Mouse (Mus musculus): ENCODE results near the gene Aig1.
A peak's percentile ranks its signal among the peaks of the same experiment; 100 is the strongest.

Gene Aig1

GRCm38 (mm10) chr10:13690773-13691172, 178.0 kb downstream of the Aig1 start:
- no peak for DNase-seq

GRCm38 (mm10) chr10:13689841-13690590, 178.8 kb downstream of the Aig1 start:
- DNase-seq: no peak

DNA sequence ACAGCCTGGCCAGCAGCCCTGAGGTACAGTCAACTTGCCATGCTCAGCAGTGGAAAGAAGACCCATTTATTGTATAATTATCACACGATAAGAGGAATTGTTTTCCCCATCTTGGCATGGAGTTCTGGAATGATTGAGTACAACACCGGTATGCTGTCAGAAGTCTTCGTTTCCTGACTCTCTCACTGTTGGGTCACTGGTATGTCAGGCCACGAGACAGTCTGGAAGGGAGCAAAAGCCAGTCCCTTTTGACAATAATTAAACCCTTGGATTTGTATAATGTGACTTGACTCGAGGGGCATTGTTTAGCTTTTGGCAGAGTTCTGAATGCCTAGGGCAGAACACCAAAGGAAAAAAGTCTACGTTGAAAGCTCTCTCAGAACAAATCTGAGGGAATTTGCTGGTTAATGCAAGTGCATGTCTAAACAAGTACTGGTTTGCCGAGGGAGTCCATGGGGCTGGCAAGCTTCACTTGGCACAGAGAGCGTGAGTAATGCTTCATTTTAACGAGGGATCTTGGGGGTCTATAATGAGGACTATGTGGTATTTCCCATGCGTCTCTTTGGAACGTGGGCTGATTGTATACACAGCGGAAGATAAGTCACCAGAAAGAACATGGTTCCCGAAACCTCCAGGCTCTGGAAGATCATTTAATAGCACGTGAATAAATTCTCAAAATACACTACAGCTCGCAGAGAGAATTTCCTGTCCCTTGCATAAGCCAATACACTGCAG, 180.2 kb downstream of the Aig1 start:
- peak; percentile 15 to 36 for DNase-seq

DNA sequence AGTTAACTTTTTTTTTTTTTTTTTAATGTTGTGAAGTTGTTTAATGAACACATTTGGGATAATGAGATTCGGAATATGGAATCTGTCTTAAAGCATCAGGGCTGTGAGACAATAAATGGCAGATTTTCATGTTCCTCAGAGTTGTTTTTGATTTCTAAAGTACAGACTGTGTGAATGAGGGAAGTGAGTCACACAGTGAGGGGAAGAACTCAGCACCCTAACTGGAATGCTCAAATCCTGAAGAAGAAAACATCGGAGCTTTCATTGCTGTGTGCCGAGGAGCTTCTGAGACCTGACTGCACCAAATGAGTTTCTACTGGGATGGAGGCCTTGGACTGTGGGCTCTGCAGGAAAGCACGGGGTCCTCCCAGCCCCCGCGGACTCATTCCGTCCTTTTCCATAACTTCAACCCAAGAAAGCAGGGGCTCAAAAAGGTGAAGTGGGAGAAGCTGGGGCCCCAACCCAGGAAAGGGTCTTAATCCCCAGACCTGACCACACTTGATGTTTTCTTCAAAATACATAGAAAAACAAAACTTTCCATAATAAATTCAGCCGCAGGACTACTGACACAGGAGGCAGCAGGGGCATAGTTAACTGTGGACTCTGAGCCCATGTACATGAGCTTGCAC, 181.5 kb downstream of the Aig1 start:
- no peak for DNase-seq

DNA sequence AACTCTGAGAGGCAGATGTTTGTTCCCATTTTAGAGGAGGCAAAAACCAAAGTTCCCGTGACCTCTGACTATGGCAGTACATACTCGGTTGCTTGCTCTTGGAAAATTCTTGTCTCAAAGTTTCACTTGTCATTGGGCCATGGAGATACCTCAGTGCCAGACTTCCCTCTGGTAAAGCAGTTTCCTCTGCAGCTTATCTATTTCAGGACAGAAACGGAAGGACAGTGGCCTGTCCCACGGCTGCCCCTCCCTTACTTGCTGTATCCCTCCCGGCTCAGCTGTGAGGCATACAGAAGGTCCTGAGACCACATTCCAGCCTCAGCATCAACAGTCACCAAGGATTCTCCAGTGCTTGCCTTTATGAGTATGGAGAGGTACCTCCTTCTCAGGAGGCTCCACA, 182.7 kb downstream of the Aig1 start:
- no peak for DNase-seq

DNA sequence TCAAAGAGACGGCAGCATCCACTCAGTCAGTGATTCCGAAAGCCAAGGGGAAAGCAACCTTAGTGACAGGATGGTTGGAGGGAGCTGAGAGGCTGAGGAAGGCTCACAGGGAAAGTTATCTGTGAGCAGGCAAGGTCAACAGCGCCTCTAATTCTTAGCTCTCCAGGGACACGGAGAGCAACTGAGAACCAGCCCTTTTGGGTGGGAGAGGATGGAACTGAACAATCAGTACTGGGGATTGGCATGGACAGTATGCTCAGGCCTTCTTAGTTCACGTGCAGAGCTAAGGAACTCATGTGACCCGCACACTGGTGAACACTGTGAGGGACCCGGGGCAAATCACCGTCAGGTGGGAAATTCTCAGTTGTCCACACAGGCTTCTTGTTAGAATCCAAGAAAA, 183.4 kb downstream of the Aig1 start:
- DNase-seq: no peak

- DNase-seq: no peak
Observed at GRCm38 (mm10) chr10:13684452-13684851, 184.3 kb downstream of the Aig1 start.

DNA sequence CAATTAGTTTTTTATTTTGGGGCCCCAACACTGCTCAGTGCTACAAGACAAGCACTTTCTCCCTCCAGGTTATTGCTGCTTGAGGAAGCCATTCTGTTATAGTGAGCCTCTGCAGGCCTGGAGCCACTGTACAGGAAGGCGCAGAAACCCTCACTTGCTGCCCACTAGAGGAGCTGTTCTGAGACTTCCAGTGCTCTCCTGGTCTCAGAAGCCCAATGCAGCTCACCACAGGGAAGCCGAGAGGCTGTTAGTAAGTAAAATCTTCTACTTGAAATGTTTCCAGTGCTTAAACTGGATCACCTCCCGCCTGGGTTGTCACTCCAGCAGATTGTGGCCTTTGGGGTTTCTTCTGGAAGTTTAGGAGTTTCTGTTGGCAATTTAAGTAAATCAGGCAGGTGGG, 186.2 kb downstream of the Aig1 start:
- DNase-seq: peak in 1 of 2 experiments; percentile 11

- peak in 1 of 2 experiments; percentile 30 for DNase-seq
Observed at GRCm38 (mm10) chr10:13677440-13677839, 191.3 kb downstream of the Aig1 start.

DNA sequence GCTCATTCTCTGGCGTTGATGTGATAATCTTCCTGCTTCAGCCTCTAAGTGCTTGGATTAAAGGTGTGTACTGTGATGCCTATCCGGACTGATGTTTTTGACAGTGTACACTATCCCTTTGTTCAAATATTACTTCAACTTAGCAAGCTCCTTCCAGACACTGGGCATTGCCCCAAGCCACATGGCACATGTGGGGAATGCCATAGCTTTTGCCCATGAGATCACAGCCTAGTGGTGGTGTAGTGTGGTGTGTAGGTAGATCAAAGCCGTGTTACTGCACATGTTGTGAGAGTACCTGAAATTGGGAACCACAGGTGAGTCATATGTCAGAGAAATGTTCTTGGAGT, 193.8 kb downstream of the Aig1 start:
- no peak for DNase-seq

DNA sequence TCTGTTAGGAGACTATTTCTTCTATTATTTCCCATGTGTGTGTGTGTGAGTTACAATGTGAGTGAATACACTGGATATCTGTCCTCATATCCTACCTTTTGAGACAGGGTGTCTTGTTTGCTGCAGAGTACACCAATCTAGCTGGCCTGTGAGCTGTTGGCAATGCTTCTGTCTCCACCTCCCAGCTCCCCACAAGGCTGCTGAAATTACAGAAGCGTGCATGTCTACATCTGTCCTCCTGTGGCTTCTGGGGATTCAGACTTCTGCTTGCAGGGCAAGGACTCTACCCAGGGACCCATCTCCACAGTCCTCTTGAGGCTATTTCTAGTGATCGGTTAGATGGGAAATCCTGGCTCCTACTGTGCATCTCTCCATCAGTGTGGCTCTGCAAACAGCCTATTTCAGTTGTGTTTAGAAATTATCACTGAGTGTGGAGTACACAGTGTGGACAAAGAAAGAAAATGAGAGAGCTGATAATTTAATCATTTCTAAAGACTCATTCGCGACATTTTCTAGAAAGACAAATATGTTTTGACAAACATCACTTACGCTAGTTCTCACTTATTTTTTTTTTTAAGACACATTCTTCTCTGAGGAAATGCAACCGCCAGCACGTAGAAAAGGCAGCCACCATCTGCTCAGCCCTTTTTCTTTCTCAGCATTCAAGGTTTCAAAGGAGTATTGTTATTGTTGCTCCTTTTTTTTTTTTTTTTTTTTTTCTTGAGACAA, 194.3 kb downstream of the Aig1 start:
- DNase-seq: no peak

- no peak for DNase-seq
Observed at GRCm38 (mm10) chr10:13667166-13667696, 201.5 kb downstream of the Aig1 start.

DNA sequence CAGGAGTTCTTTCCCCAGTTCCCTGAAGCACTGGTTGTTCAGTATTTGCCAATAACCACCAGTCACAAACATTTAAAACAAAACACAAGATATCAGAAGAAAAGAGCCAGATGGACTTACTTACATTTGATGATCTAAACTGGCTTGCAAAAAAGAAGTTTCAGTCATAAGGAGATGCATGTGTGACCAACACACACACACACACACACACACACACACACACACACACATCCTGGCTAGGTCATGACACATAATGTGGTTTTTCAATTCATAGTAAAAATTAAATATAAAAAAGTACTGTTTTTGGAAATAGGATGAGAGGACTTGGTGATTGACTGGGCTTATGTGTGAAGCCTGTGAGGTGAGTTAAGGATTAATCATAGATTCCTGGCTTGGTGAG, 205.3 kb downstream of the Aig1 start:
- no peak for DNase-seq

- DNase-seq: no peak
Observed at GRCm38 (mm10) chr10:13659778-13660177, 209.0 kb downstream of the Aig1 start.

GRCm38 (mm10) chr10:13653739-13654462, 214.9 kb downstream of the Aig1 start:
- no peak for DNase-seq

DNA sequence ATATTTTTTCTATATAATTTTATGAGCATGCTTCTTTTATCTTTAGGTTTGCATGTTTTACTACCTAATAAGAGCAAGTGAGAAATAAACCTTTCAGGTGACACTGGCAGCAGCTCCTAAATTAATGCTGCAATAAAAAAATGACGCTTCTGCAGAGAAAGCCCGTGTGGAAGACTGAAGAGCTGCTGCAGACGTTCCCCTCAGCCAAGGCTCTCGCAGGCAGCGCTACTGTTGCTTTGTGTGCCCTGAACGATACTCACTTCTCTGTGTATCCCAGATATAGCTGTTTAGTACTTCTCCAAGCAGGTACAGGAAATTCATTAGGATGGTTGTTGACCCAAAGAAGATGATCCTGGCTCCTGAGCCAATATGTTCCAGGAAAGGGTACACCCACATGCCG, 215.5 kb downstream of the Aig1 start:
- no peak for DNase-seq

- no peak for DNase-seq
Observed at GRCm38 (mm10) chr10:13652061-13652460, 216.7 kb downstream of the Aig1 start.

DNA sequence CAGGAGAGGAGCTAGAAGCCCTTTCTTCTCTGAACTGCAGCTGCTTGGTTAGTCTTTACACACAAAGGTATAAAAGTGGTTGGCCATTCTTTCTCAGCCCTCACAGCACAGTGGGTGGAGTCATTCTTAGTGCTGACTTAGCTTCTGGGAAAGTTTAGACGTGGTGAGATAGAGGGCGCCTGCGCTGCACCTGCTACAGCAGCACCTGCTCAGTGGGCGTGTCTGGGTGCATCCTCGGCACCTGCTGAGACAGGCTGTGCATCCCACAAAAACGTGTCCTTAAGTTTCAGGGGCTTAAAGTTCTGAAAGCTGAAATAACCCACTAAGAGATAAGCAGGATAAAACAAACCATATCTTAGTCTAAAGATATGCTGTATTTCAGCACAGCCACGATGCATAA, 227.0 kb downstream of the Aig1 start:
- DNase-seq: no peak

- DNase-seq: no peak
Observed at GRCm38 (mm10) chr10:13631796-13632195, 237.0 kb downstream of the Aig1 start.

GRCm38 (mm10) chr10:13623735-13624134, 245.0 kb downstream of the Aig1 start:
- DNase-seq: no peak

- no peak for DNase-seq
Observed at GRCm38 (mm10) chr10:13600926-13601325, 267.9 kb downstream of the Aig1 start.

GRCm38 (mm10) chr10:13597491-13597890, 271.3 kb downstream of the Aig1 start:
- no peak for DNase-seq
